Mouse (Mus musculus) spleen, adult 10 weeks (tissue): ENCODE measurements around the gene Gm20825. TPM values are rescaled to one million over a fixed set of nuclear protein-coding genes. Genes with fewer than 3 reads are reported as not detected.

Experiments used
- polyA plus RNA-seq: library from polyadenylated mRNA; stranded (reverse); fragments of 350-450 nt; fragmentation: Illumina TruSeq; extraction: RNeasy Lipid Tissue Mini Kit (QIAGEN cat#74804); gene quantifications from one replicate; pipeline ENCODE4 v1.2.3, GENCODE M21; 2015; ENCODE audit warnings: low replicate concordance; ENCODE audit not compliant: insufficient read depth

Gm20825 gene
- not detected for polyA plus RNA-seq

DNA sequence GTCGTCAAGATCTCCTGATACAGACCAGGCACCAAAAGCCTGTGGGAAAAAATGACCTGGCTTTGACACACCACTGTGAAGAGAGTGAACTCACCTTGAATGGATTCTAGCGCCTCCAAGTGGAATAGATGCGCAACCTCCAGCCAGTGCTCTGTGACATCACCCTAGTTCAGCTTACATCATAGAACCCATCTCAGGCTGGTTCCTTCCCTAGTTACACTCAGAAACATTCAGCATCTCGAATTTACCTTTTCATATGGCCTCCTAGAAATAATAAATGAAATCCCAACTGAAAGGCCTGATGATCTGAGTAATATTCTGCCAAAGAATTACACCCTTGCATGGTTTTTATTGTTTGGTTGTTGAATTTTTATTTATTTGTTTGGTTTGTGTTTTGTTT is at the start of gene Gm20825:
Gene Gm20825, minus strand, starts transcription at position 101 of the 400 bp plus-strand sequence.

Other genes starting within 250 kb of the Gm20825 start
- gene Gm29049, start 74.3 kb downstream of the Gm20825 start, polyA plus RNA-seq: not detected
- not detected for gene Gm20824, start 186.4 kb upstream of the Gm20825 start, polyA plus RNA-seq